Mouse (Mus musculus) CD4-positive, CD25-positive, alpha-beta regulatory T cell, adult 4 months (primary cell): ENCODE measurements at regions not wholly inside any gene's neighbourhood (a gene's known extent, or its start where the extent isn't known, plus 50 kb on each side); places are given as distances from the start of the nearest gene placed in this dataset.
A peak's percentile ranks its signal among the peaks of the same experiment; 100 is the strongest.

Source experiments
- ATAC-seq: one replicate; pipeline ENCODE4 v1.8.0; 2017

DNA sequence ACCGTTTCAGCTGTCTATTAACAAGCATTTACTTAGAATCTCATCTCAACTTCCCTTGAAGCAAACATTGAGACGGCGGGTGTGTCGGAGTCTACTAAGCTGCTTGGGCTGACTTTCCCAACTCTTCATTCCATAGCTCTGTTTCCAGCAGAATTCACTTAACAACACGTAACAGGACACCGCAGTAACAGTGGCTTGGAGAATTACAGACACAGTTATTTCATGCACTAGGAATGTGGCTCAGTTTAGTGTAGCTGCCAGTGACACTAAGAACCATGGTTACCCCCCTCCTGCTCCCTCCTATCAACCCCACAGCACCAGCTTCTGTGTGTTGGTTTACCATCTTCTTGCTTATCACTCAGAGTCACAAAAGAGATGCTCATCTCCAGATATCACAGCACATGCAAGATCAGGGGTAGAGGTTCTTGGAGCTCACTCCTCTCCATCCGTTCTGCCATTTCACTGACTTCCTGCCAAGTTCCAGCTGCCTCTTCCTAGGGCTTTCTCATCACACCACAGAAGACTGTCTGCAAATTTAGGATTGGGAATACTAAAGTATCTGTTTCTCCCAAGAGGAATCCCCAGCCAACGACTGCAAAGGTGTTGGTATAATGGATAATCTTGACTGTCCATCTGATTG lies 90.7 kb downstream of the Banf2 start:
- no peak for ATAC-seq

DNA sequence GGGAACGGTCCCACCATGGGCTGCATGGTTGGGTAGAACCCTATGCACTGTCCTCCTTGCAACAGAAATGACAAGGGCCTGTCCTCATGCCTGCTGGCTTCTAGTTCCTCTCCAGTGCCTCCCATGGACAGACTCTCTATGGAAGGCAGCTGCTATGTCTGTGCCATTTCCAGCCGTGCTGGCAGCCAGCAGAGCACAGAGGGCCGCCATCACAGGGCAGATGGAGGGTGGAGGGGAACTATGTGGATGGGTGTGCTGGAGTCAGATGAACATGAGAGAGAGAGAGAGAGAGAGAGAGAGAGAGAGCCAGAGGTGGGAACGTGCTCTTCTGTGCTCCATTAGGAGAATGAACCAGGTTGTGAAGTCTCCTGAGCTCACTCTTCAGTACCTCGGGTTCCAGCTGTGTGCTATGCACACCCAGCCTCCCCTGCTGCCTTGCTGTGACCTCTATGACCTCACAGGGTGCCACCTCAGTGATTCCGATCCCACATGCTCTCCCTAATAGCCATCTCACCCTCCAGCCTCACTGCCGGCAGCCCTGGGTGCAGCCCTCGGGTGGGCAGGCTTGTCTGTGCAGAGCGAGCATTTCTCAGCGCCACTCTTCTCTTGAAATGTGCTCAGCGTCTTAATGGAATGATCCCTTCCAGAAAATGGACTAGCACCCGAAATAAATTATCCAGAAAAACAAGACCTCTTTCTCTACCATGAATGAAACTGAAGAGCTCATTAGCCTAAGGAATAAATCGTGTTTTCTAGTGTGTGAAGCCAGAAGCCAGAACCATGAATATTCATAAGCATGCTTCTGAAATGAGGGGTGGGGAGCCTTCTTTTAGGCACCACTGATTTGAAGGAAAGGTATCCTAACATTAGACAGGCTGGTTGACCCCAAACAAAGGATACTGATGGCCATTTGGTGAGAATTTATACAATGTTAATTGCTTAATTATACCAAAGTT lies 94.5 kb downstream of the Banf2 start:
- ATAC-seq, result no peak

DNA sequence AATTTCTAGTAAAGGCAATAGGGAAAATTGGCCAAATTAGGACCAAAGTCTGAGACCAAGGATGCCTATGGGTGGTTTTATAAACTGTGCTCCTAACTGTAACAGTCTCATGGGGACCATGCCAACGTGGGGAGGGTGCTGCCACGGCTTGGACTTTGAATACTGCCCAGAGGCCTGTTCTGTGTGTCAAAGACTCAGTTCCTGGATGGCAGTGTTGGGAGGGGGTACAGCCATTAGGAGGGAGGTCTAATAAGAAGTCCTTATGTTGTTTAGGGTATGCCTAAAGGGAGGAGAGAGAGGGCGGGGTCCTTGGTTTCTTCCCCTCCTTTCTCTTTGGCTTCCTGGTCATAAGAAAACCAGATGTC lies 95.2 kb downstream of the Banf2 start:
- no peak for ATAC-seq

DNA sequence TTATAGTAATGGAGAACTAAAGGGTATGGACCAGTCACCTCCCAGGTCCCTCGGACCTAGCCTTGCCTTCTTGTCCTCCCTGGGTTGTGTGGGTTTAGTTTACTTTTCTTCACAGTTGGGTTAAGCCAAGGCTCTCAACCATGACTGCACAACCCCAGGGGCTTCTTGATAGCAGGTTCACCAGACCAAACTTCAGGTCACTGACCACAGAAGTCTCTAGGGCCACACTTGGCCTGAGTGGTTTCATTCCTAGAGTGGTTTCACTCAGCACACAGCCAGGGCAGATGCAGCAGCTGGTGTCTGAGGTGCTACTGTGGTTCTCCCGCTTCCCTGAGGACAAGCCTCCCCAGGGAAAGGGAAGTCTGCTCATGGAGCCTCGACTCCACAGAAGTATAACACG lies 95.7 kb downstream of the Banf2 start:
- ATAC-seq, result no peak

DNA sequence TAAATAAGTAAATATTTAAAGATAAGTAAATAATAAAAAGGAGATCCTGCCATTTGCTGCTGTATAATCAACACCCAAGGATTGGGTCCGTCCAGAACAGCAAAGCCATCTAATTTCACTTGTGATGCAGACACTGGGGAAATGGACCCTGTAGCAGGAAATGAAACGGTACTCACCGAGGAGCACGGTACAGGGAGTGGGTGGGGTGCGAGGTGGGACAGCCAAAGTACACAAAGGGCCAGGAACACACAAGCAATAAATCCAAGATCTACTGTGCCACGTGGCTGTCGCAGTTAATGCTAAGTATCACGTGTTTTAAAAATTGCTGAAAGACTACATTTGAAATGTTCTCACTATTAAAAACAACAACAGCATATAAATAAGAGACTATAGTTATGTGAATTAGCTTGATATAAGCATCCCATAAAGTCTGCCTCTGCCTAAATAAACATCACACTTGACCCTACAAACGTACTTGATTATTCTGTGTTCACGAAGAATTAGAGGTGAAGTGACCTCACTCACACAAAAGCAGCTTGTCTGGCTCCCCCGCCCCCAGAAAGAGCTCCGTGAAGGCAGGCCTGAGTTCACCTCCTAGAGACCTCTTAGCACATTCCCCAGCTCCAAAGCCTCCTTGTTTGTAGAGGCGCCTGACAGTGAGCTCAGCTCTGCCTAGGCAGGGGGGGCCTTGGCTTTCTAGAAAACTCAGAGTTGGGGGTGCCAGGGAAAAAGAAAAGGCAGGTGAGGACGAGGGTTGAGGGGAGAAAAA lies 101.1 kb downstream of the Banf2 start:
- ATAC-seq, result no peak

DNA sequence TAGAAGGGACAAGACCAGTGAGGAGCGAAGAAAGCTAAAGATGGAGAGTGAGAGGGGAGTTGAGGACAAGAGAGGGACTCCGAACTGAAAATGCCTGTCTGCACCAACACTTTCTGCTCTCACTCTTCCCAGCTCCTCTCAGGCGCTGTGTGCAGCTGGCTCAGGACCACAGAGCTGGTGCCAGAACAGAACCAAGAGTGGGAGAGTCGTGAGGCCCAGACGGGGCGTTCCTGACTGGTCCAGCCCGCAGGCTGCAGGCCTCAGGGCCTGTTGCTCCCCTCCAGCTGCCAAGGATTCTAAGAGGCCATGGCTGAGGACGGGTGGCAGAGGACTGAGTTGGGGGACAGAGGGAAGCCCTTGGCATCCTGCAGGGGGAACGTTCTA lies 101.7 kb downstream of the Banf2 start:
- no peak for ATAC-seq

- ATAC-seq, result no peak
Observed at GRCm38 (mm10) chr2:144135586-144135985, 102.7 kb downstream of the Banf2 start.

- ATAC-seq, result no peak
Observed at GRCm38 (mm10) chr2:144143620-144144384, 110.9 kb downstream of the Banf2 start.

GRCm38 (mm10) chr2:144144486-144145136 lies 111.8 kb downstream of the Banf2 start:
- no peak for ATAC-seq

GRCm38 (mm10) chr2:144156456-144157211 lies 113.8 kb upstream of the Mgme1 start:
- ATAC-seq, result no peak

- no peak for ATAC-seq
Observed at GRCm38 (mm10) chr2:144157343-144157742, 113.1 kb upstream of the Mgme1 start.

- no peak for ATAC-seq
Observed at GRCm38 (mm10) chr2:144158256-144158655, 112.2 kb upstream of the Mgme1 start.

DNA sequence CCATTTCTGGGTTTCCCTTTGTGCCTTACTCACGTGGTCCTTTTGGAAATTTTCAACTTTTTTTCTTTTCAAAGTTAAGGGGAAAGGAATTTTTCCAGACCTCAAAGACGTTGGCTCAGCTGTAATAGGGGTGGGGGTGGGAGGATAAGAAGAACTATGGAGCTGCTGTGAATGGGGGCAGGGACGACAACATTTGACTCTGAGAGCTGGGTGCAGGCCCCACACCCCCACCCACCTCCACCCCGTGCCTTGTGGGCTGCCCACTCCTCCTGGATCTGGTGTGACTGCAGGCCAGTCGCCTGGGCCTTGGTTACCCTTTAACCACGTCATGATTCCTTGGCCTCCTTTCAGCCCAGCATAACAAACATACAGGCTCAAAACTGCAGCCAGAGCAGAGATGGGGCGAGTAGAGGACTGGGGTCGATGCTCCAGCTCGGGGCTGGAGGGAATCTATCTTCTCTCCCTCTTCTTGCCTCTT lies 110.6 kb upstream of the Mgme1 start:
- no peak for ATAC-seq

DNA sequence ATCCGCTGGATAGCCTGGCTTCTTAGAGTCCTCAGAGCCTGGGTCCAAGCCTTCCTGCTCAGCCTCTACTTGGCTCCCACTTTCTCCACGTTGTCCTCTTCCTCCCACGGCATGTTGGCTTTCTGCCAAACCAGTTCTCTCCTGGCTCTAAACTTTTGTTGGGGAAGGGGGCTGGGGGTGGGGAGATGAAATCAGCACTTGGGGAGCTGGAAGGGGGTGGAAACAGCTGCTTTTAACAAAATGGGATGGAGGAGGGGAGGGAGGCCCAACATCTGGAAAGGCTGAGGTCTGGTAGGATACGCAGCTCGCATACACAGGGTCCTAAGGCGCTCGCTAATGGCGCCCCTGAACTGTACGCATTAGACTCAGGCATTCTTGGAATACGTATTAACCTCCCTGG lies 110.0 kb upstream of the Mgme1 start:
- no peak for ATAC-seq

GRCm38 (mm10) chr2:144161852-144162251 lies 108.6 kb upstream of the Mgme1 start:
- ATAC-seq, result no peak

GRCm38 (mm10) chr2:144164102-144164501 lies 106.4 kb upstream of the Mgme1 start:
- ATAC-seq, result no peak

GRCm38 (mm10) chr2:144164986-144165821 lies 105.3 kb upstream of the Mgme1 start:
- ATAC-seq, result peak; percentile 84

DNA sequence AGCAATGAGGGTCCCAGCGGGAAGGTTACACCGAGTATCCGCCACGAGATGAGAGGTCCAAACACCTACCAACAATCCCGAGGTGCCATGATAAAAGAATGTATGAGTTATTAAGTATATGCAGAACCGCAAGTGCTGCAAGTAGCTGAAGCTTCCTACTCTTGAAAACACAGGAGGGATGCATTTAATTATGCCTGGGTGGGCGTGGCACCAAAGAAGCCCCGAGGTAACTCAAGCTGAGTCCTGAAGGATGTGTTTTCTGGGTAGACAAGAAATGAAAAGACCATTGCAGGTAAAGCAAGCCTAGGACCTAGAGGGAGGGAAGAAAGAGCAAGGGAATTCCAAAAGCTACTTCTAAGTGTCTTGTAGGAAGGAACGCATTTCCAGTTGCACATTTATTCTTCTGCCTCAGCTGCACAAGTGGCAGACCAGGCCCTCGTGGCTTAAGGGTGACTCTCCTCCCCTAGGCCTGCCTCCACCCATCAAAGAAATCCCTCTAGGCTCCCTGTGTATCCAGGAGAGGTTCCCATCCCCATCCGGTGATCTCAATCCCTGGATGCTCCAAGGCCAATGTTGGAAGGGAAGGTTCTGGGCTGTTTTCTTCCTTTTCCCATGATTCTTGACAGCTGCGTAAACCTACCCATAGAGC lies 104.2 kb upstream of the Mgme1 start:
- no peak for ATAC-seq

- ATAC-seq, result no peak
Observed at GRCm38 (mm10) chr2:144169576-144170178, 100.8 kb upstream of the Mgme1 start.
